Mouse (Mus musculus): ENCODE data around the gene Dclk2. TPM values are rescaled to one million over a fixed set of nuclear protein-coding genes. Genes with fewer than 3 reads are reported as not detected.

Gene Dclk2
- total RNA-seq, 2 experiments from 2014 or later = 6.0 to 6.5 TPM

- DNase-seq (ENCODE audit: low spot score in 2 of 2) = no peak
Observed at GRCm38 (mm10) chr3:86846036-86846435, 74.6 kb downstream of the Dclk2 start.

GRCm38 (mm10) chr3:86845578-86845977 is 75.1 kb downstream of the Dclk2 start:
- DNase-seq (ENCODE audit: low spot score in 2 of 2) = no peak

DNA sequence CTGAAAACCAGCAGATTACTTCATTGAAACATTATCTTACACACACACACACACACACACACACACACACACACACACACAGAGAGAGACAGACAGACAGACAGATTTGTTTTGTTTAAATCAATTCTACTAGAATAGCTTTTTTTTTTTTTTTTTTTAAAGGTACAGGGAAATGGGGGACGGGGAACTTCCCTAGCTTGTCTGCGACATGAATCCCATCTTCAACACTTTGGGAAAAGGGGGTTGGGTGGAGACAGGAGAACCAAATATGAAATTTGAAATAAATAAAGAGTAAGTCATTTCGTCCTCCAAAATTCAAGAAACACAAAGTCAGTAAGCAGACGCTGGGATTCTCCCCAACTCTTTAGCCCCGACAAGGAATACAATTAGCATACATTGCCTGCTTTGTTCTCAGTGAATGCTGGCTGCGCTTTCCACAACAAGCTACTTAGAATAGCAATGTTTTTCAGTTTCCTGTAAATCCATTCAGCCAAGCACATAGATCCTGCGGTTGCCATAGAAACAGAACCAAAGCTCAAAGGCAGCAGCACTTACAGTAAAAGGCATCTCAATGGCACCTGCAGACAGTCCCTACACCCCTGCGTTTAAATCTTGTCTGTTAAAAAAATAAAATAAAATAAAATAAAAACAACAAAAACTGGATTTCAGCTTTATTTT is 75.7 kb downstream of the Dclk2 start:
- DNase-seq (ENCODE audit: low spot score in 2 of 2) = no peak

DNA sequence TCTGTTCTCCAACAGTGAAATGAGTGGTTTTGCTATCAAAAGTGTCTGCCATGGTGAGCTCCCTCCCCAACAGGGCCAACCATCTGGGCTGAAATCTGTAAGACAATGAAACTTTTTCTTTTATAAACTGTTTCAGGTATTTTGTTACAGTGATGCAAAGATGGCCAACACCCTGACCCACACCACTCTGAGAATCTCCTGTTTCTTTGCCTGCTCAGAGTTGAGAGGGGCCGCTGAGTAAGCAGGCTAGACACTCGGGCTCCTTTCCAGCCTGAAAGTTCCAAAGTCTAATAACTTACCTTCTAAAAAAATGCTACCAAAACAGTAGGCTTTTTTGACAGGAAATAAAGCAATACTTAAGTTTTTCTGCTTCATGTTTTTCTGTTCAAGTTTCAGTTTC is 78.2 kb downstream of the Dclk2 start:
- DNase-seq (ENCODE audit: low spot score in 2 of 2) = no peak

DNA sequence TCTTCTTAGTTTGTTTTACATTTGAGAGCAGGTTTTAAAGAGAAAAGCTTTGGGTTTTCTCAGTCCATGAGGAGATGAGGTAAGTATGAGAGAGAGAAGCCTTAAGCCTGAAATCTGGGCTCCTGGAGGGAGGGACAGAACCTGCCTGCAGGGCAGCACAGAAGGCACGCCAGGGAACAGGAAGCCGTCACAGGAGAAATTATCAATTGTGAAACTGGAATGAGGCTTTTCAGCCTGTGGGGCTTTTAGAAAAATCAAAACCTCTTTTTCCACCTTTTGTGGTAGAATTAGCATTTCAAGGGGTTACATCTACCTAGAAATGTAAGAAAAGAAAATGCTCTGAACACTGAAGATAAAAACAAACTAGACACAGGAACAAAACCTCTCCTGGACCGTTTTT is 81.0 kb downstream of the Dclk2 start:
- DNase-seq (ENCODE audit: low spot score in 2 of 2) = no peak

- no peak for DNase-seq (ENCODE audit: low spot score in 2 of 2)
Observed at GRCm38 (mm10) chr3:86837386-86837785, 83.3 kb downstream of the Dclk2 start.

- no peak for DNase-seq (ENCODE audit: low spot score in 2 of 2)
Observed at GRCm38 (mm10) chr3:86835180-86835579, 85.5 kb downstream of the Dclk2 start.

GRCm38 (mm10) chr3:86834341-86834740 is 86.3 kb downstream of the Dclk2 start:
- DNase-seq (ENCODE audit: low spot score in 2 of 2) = no peak

DNA sequence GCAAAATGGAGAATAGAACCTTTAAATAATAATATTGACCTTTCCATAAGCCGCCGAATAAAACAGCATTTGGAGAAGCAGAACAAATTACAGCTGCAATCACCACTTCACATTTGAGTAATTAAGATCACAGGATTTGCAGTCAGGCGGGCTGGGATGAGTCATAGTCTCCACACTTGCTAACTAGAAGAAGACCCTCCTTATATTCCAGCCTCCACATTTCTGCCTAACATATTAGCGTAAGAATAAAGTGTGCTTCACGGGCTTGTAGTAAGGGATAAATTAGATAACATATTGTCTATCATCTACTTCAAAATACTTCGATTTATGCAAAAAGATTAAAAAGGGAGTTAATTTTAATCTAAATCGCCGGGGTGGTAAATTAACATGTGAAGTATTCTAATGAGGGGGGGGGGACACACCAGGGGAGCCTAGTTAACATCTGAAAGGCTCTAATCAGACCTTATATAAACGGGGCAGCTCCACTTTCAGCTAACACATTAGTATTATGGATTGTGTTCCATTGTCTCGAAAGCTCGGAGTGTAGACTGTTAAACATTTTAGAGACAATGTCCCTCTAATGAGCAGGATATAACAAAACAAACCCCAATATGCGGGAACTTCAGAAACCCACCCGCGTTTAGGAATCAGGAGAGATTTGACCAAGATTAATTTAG is 87.9 kb downstream of the Dclk2 start:
- no peak for DNase-seq (ENCODE audit: low spot score in 2 of 2)

DNA sequence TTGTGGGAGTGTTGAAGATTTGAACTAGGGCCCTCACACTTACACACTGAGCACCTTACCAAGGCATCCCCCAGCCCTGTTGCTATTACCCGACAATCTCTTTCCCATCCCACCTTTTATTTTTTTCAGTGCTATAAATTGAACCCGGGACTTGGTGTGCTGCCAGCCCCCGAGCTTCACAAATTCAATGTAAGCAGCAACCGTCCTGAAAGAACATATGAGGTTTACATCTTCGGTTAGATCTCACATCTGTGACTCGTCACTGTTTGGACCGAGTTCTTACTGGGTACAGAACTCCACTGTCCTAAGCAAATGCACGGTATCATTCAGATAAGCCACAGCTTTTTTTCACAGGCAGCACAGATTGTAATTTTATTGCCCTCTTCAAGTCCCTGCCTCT is 88.5 kb downstream of the Dclk2 start:
- no peak for DNase-seq (ENCODE audit: low spot score in 2 of 2)

GRCm38 (mm10) chr3:86827506-86827905 is 93.1 kb downstream of the Dclk2 start:
- no peak for DNase-seq (ENCODE audit: low spot score in 2 of 2)

DNA sequence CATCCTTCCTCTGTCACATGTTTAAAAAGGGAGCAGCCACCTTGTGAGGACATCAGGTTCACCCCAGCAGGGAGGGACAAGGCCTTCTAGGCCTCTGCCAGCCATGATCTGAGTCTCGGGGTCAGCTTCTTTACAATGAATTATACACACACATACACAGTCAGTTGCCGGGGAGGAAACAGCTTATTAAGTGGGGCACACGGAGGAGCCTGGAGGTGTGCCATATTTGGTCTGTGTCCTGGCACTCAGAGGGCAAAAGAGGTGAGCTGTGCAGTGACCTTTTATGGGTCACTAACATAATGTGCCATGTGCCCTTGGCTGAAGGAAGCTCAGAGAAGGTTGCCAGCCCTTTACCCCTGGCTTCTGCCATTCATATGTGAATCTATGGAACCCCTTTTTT is 99.3 kb downstream of the Dclk2 start:
- no peak for DNase-seq (ENCODE audit: low spot score in 2 of 2)

- DNase-seq (ENCODE audit: low spot score in 2 of 2) = no peak
Observed at GRCm38 (mm10) chr3:86820344-86820743, 100.3 kb downstream of the Dclk2 start.

DNA sequence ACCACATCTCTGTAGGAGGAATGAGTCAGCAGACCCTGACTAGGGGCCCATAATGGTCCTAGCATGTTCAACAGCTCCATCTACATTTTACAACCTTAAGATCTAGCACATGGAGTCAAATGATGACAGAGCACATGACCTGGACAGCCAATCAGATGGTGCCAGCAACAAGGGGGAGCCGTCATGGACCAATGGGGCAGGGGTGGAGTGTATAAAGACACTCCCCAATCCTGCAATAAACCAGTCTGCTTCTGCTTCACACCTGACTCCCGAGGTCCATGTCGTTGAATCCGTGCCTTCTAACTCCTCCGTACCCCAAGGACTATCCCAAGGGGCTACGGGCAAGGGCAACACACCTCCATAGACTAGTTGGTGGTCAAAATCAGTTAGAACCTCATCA is 101.3 kb downstream of the Dclk2 start:
- DNase-seq (ENCODE audit: low spot score in 2 of 2) = no peak

DNA sequence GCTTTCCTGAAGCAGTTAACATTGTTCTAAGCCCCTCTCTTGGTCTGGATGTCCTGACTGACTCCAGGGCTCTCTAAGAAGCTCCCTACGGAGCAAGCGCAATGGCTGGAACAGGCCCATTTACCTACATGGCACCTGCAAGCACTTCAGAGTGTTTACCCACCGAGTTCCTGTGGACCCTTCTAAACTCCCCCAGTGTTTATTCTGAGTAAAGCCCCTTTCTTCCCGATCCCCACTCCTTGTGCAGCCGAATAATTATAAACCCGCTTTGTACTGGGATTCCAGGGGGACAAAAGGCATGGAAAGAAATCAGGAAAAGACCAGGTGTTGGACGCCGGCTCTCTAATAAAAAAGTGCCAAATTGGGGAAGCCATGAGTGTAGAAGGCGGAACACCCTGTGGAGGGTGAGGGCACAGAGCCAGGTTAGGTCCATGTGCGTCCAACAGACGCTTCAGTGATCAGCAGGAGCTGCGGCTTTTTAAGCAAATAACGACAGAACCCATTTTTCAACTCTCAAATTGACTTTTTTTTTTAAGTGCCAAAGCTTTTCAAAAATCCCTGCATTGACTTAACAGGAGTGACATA is 102.6 kb downstream of the Dclk2 start:
- DNase-seq (ENCODE audit: low spot score in 2 of 2) = no peak

GRCm38 (mm10) chr3:86812689-86813088 is 108.0 kb downstream of the Dclk2 start:
- peak; percentile 72 to 75 for DNase-seq (ENCODE audit: low spot score in 2 of 2)

DNA sequence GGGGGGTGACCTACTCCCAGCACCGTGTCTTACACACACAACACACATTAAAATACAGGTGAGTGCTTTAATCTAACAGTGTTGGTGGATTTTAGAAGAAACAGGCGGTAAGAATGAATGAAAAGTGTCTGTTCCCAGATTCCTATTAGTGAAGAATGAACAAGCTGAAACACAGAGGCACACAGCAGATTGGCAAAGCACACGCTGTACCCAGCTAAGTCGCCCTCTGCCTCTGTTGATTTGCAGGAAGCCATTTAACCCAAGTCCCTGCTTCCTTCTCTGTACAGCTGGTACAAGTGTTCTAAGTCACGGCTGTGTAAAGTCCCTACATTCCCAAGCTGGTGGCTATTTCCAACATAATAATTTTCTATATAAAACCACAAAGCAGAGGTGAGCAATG is 109.7 kb downstream of the Dclk2 start:
- no peak for DNase-seq (ENCODE audit: low spot score in 2 of 2)

DNA sequence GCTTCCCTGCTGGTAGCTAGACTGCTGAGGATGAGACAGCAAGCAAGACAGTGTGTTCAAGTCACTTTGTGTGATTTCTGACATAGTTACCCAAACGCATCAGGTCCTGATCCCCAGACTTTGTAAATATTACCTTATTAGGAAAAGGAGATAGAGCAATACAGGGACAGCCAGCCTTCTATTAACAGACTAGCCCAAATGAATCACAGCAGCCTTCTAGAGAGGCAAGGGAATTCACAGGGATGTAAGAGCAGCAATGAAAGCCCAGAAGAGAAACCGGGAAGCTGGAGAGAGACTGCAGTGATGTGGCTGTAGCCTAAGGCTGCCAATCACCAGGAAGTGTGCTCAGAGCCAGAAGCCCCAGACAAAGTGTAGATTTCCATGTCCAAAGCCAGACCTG is 111.0 kb downstream of the Dclk2 start:
- no peak for DNase-seq (ENCODE audit: low spot score in 2 of 2)

GRCm38 (mm10) chr3:86809199-86809598 is 111.5 kb downstream of the Dclk2 start:
- no peak for DNase-seq (ENCODE audit: low spot score in 2 of 2)

DNA sequence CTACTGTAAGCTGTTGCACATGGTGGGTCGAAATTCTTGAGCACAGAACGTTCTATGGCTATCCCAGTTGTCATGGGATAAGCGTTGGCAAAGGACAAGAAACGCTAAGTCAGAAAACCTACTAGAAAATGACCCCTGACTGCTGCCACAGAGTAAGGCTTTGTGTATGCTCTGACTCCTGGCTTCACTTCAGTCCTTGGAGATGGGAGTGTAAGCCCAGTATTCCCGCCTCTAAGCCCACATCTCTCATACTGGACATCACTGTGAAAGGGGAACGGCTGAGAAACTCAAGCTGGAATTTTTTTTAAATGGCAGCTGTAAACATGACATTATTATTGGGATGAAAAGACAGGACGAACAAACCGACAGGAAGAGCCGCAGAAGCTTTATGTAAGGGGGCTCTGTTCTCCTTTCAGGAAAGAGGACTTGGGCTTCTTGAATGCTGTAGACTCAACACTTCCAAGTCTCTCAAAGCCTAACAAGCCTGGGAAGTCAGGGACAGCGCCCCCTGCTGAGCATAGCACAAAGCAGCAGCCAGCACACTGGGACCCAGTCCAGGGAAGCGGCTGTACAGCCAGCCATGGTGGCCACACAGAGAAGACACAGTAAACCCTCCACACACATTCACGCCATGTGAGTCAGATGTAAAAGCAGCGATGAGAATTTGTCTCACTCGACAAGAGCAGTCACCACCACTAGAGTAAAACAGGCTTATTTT is 112.7 kb downstream of the Dclk2 start:
- no peak for DNase-seq (ENCODE audit: low spot score in 2 of 2)

DNA sequence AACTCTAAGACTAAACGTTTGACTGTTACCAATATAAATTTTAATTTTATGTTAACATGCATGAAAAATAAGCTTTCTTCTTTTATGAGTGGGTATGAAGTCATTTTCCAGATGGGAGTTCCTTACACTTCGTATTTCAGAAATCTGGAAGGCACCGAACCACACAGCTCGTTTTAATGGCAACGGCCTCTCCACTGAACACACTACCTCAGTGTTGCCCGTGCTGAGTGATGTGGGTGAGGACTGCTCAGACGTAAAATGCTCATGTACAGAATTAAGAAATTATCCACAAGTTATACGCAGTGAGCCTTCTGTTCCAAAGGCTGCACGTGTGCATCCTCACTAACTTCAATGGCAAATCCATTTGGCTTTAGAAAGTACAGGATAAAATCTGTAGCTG is 113.8 kb downstream of the Dclk2 start:
- no peak for DNase-seq (ENCODE audit: low spot score in 2 of 2)

GRCm38 (mm10) chr3:86804265-86804664 is 116.4 kb downstream of the Dclk2 start:
- no peak for DNase-seq (ENCODE audit: low spot score in 2 of 2)

Data from adrenal gland, adult 18-20 months (tissue).